Mouse (Mus musculus): ENCODE results near the gene Gria4.
A peak's percentile ranks its signal among the peaks of the same experiment; 100 is the strongest.

DNA sequence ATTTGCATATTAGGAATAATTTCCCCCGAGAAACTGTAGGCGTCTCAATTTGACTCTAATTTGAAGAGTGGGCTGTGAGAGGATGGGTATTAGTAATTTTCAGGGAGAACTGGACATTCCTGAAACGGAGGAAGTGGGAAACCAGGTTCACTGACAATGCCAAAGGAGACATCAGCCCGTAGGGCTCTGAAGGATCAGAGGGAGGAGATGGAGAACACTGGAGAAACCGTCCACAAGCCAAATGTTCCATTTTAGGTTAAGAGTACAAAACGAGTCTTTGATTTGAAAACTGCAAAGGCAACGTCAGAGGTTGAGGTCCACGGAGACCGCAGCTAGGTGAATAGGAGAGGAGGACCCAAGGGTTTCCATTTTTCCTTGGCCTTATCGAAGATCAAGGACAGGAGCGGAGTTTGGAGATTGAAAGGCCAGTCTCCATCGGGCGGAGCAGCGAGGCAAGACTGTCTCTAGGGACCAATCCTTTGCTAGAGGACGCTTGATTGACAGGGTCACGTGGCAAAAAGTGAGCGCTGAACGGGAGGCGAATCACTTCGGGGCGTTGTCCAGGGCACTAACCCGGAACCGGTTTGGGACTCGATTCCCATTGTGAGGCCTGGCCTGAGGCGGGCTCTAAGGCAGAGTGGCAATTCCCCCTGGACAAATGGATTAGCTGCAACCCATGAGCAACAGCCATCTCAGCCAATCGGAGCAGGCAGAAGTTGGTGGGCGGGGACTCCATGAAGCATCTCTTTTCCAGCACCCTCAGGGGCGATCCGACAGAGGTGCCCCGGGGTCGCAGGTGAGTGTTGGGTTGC is 420.0 kb downstream of the Gria4 start, which contains the start of gene Msantd4:
- TF ChIP-seq CTCF (IDR thresholded peaks at IDR 0.05; ENCODE audit: borderline replicate concordance, insufficient read depth, low read depth, low read length) (no peak), POLR2A (IDR thresholded peaks at IDR 0.05; ENCODE audit: borderline replicate concordance, insufficient read depth, low read length) (peak; percentile 89; the same call in 1 of the 2 replicates)

Data from cerebellum, adult 2 months (tissue).